Mouse (Mus musculus) brain, embryonic 14.5 days (tissue): Measurements from ENCODE around the gene Mccc2.

Experiments used
- CTCF ChIP-seq: fragments of 200-500 bp; IDR thresholded peaks from 2 replicates; pipeline ENCODE4 v1.5.1; 2012; ENCODE audit warnings: inconsistent platforms, mild to moderate bottlenecking, moderate library complexity, borderline replicate concordance; ENCODE audit not compliant: insufficient read depth, insufficient read length; ENCODE audit errors: extremely low read depth
- POLR2A ChIP-seq: fragments of 200-500 bp; IDR thresholded peaks from 2 replicates; pipeline ENCODE4 v1.6.1; 2012; ENCODE audit warnings: mild to moderate bottlenecking, inconsistent platforms, borderline replicate concordance; ENCODE audit not compliant: poor library complexity, insufficient read depth, insufficient read length, severe bottlenecking; ENCODE audit errors: extremely low read depth

DNA sequence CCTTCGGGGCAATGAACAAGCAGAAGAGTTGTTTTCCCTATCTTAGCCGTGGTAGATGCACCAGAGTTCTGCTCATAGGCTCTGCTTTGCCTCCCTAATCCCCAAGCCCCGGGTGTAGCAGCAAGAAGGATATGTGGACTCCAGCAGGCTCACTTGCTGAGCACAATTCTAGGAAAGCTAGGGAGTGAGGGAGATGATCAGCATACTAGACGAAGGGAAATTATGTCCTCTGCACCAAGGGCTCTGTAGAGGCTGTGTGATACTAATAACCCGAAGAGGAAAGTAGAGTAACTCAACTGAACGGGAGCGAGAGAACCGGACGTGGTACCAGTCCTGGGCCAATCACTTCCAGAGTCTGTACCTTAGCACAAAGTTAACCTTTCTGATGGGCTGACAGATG is 114.5 kb downstream of the Mccc2 start, which contains the start of gene Cartpt:
- TF ChIP-seq CTCF: no peak
- no peak for TF ChIP-seq POLR2A
